8 mouse cellular contexts compared by ENCODE assay signal in genomic region chr7:3262789-3263188, GRCm38 (mm10). TPM values are rescaled to one million over a fixed set of nuclear protein-coding genes. Genes with fewer than 3 reads are reported as not detected.
DNase-seq lines count a peak whose midpoint lies in the region; ATAC-seq and TF ChIP-seq lines count a peak whose summit lies in the region.

No protein-coding gene starts in this region.

- peak; percentile 54; the same call in 1 of the 2 replicates for TF ChIP-seq CTCF in brain, embryonic 14.5 days (IDR thresholded peaks at IDR 0.05; ENCODE audit: borderline replicate concordance, extremely low read depth, insufficient read depth, insufficient read length)
- TF ChIP-seq CTCF in liver, embryonic 14.5 days (IDR thresholded peaks at IDR 0.05; ENCODE audit: low read depth): peak; percentile 77

- H3K27ac ChIP-seq in forebrain, embryonic 11.5 days (ENCODE audit: low read depth, low read length): no peak overlapping the region
- H3K27ac ChIP-seq in forebrain, embryonic 13.5 days: no peak overlapping the region
- no peak overlapping the region for H3K27ac ChIP-seq in midbrain, embryonic 14.5 days (replicated peaks; ENCODE audit: low read depth, low read length)
- no peak overlapping the region for H3K27ac ChIP-seq in midbrain, embryonic 16.5 days (ENCODE audit: low read length)
- H3K27ac ChIP-seq in liver, embryonic 14.5 days: no peak overlapping the region

- no peak for TF ChIP-seq EP300 in liver, embryonic 14.5 days (IDR thresholded peaks at IDR 0.05; ENCODE audit: low read depth)

- peak; percentile 62 for DNase-seq in forebrain, embryonic 11.5 days (ENCODE audit: low spot score)
- DNase-seq in midbrain, embryonic 14.5 days: peak; percentile 46
- peak; percentile 42 for DNase-seq in brain, embryonic 14.5 days (ENCODE audit: low read depth)
- no peak for DNase-seq in liver, embryonic 14.5 days (ENCODE audit: low read depth in 3 of 3, low spot score in 3 of 3)
- DNase-seq in thymus, postnatal 36 days: peak; percentile 10 to 21
- no peak for DNase-seq in frontal cortex, postnatal 25 days (ENCODE audit: low spot score in 2 of 2)

- H3K9me3 ChIP-seq in forebrain, embryonic 11.5 days (ENCODE audit: control insufficient read depth, low read length): no peaks in the 10 kb centered on the region
- no peaks in the 10 kb centered on the region for H3K9me3 ChIP-seq in forebrain, embryonic 13.5 days (replicated peaks)
- no peaks in the 10 kb centered on the region for H3K9me3 ChIP-seq in midbrain, embryonic 14.5 days (ENCODE audit: control insufficient read depth, low read length)
- H3K9me3 ChIP-seq in midbrain, embryonic 16.5 days (replicated peaks; ENCODE audit: control insufficient read depth, low read length, poor library complexity, severe bottlenecking): no peaks in the 10 kb centered on the region
- H3K9me3 ChIP-seq in liver, embryonic 14.5 days (ENCODE audit: control insufficient read depth, low read length): no peaks in the 10 kb centered on the region

- no peak for ATAC-seq in forebrain, embryonic 11.5 days (replicated peaks; ENCODE audit: low FRiP score)
- no peak for ATAC-seq in forebrain, embryonic 13.5 days
- no peak for ATAC-seq in midbrain, embryonic 14.5 days (ENCODE audit: low FRiP score, low TSS enrichment)
- ATAC-seq in midbrain, embryonic 16.5 days: no peak
- no peak for ATAC-seq in liver, embryonic 14.5 days (ENCODE audit: insufficient read depth)

- H3K4me3 ChIP-seq in forebrain, embryonic 11.5 days (ENCODE audit: low read depth, low read length): no peak overlapping the region
- H3K4me3 ChIP-seq in forebrain, embryonic 13.5 days: no peak overlapping the region
- H3K4me3 ChIP-seq in midbrain, embryonic 14.5 days (replicated peaks; ENCODE audit: low read depth, low read length): no peak overlapping the region
- no peak overlapping the region for H3K4me3 ChIP-seq in midbrain, embryonic 16.5 days (ENCODE audit: low read depth, low read length)
- no peak overlapping the region for H3K4me3 ChIP-seq in liver, embryonic 14.5 days (ENCODE audit: insufficient read depth in 1 of 2, low read depth in 2 of 2, low read length in 2 of 2)

- H3K4me2 ChIP-seq in forebrain, embryonic 11.5 days (ENCODE audit: low read depth, low read length, severe bottlenecking): no peak overlapping the region
- no peak overlapping the region for H3K4me2 ChIP-seq in forebrain, embryonic 13.5 days
- no peak overlapping the region for H3K4me2 ChIP-seq in midbrain, embryonic 14.5 days (ENCODE audit: low read length)
- no peak overlapping the region for H3K4me2 ChIP-seq in midbrain, embryonic 16.5 days (ENCODE audit: low read length)
- H3K4me2 ChIP-seq in liver, embryonic 14.5 days (ENCODE audit: low read depth): no peak overlapping the region

- no peaks in the 10 kb centered on the region for H3K4me1 ChIP-seq in forebrain, embryonic 11.5 days (replicated peaks; ENCODE audit: control insufficient read depth, insufficient read depth, low read length)
- H3K4me1 ChIP-seq in forebrain, embryonic 13.5 days: no peaks in the 10 kb centered on the region
- no peaks in the 10 kb centered on the region for H3K4me1 ChIP-seq in midbrain, embryonic 14.5 days (ENCODE audit: control insufficient read depth, insufficient read depth, low read length)
- no peaks in the 10 kb centered on the region for H3K4me1 ChIP-seq in midbrain, embryonic 16.5 days (ENCODE audit: control insufficient read depth, insufficient read depth, low read length)
- H3K4me1 ChIP-seq in liver, embryonic 14.5 days (replicated peaks; ENCODE audit: control insufficient read depth in 2 of 2, insufficient read depth in 2 of 2, low read length in 1 of 2): no peaks in the 10 kb centered on the region

- no peaks in the 10 kb centered on the region for H3K36me3 ChIP-seq in forebrain, embryonic 11.5 days (ENCODE audit: control insufficient read depth, insufficient read depth, low read length)
- no peaks in the 10 kb centered on the region for H3K36me3 ChIP-seq in forebrain, embryonic 13.5 days (ENCODE audit: poor library complexity, severe bottlenecking)
- no peaks in the 10 kb centered on the region for H3K36me3 ChIP-seq in midbrain, embryonic 14.5 days (ENCODE audit: control insufficient read depth, insufficient read depth, low read length)
- H3K36me3 ChIP-seq in midbrain, embryonic 16.5 days (ENCODE audit: control insufficient read depth, insufficient read depth, low read length): no peaks in the 10 kb centered on the region
- H3K36me3 ChIP-seq in liver, embryonic 14.5 days (replicated peaks; ENCODE audit: control insufficient read depth, insufficient read depth, low read depth): no peaks in the 10 kb centered on the region

- no peak overlapping the region for H3K9ac ChIP-seq in forebrain, embryonic 11.5 days (ENCODE audit: low read length)
- no peak overlapping the region for H3K9ac ChIP-seq in forebrain, embryonic 13.5 days
- no peak overlapping the region for H3K9ac ChIP-seq in midbrain, embryonic 14.5 days (replicated peaks; ENCODE audit: low read length)
- no peak overlapping the region for H3K9ac ChIP-seq in midbrain, embryonic 16.5 days (ENCODE audit: low read depth, low read length)
- no peak overlapping the region for H3K9ac ChIP-seq in liver, embryonic 14.5 days (replicated peaks)

- TF ChIP-seq POLR2A in brain, embryonic 14.5 days (IDR thresholded peaks at IDR 0.05; ENCODE audit: borderline replicate concordance, extremely low read depth, insufficient read depth, insufficient read length, poor library complexity, severe bottlenecking): no peak

- H3K27me3 ChIP-seq in forebrain, embryonic 11.5 days (ENCODE audit: control insufficient read depth, insufficient read depth, low read length): no peaks in the 10 kb centered on the region
- peaks cover 4% of the 10 kb centered on the region; the same call in 1 of the 2 replicates for H3K27me3 ChIP-seq in forebrain, embryonic 13.5 days
- no peaks in the 10 kb centered on the region for H3K27me3 ChIP-seq in midbrain, embryonic 14.5 days (ENCODE audit: control insufficient read depth, insufficient read depth, low read length)
- H3K27me3 ChIP-seq in midbrain, embryonic 16.5 days (ENCODE audit: control insufficient read depth, insufficient read depth, low read depth, low read length): peaks cover 3% of the 10 kb centered on the region; the same call in 1 of the 2 replicates
- peaks cover 5% of the 10 kb centered on the region; the same call in 1 of the 2 replicates for H3K27me3 ChIP-seq in liver, embryonic 14.5 days (ENCODE audit: control insufficient read depth, insufficient read depth, low read length)

- 42% methylated on average over 2 of the region's 2 CpGs for WGBS in forebrain, embryonic 11.5 days
- WGBS in forebrain, embryonic 13.5 days: 39% methylated on average over 2 of the region's 2 CpGs
- WGBS in midbrain, embryonic 14.5 days: 36% methylated on average over 2 of the region's 2 CpGs
- 38% methylated on average over 2 of the region's 2 CpGs for WGBS in midbrain, embryonic 16.5 days
- WGBS in liver, embryonic 14.5 days (ENCODE audit: insufficient replicate concordance): 15% methylated on average over 2 of the region's 2 CpGs

RNA-seq across cellular contexts. Expression of gene Nlrp12, which starts 13.2 kb away (rescaled TPM):
- not detected in 2 replicates for polyA plus RNA-seq in forebrain, embryonic 11.5 days (2014; fragmentation: Nextera tagmentation; extraction: Ambion mirVana)
- polyA plus RNA-seq in forebrain, embryonic 13.5 days (2015; fragmentation: Nextera tagmentation; extraction: Ambion mirVana): not detected in 2 replicates
- polyA plus RNA-seq in midbrain, embryonic 14.5 days (2014; fragmentation: Nextera tagmentation; extraction: Ambion mirVana): not detected in 2 replicates
- 0.10 TPM in 1 of 2 replicates, not detected in the other for polyA plus RNA-seq in midbrain, embryonic 16.5 days (2015; fragmentation: Nextera tagmentation; extraction: Ambion mirVana)
- polyA plus RNA-seq in brain, embryonic 14.5 days (2012; rRNA removed): not detected in 2 replicates
- polyA plus RNA-seq in liver, embryonic 14.5 days (2012; rRNA removed): 0.02 and 0.04 TPM in 2 replicates
- 0.05 and 0.08 TPM in 2 replicates for polyA plus RNA-seq in liver, embryonic 14.5 days (2014; fragmentation: Nextera tagmentation; extraction: Ambion mirVana)

RNA-seq across cellular contexts. Expression of gene Myadm, which starts 26.1 kb away (rescaled TPM):
- polyA plus RNA-seq in forebrain, embryonic 11.5 days (2014; fragmentation: Nextera tagmentation; extraction: Ambion mirVana): 29.1 and 36.2 TPM in 2 replicates
- polyA plus RNA-seq in forebrain, embryonic 13.5 days (2015; fragmentation: Nextera tagmentation; extraction: Ambion mirVana): 14.6 and 16.3 TPM in 2 replicates
- 23.0 and 30.1 TPM in 2 replicates for polyA plus RNA-seq in midbrain, embryonic 14.5 days (2014; fragmentation: Nextera tagmentation; extraction: Ambion mirVana)
- polyA plus RNA-seq in midbrain, embryonic 16.5 days (2015; fragmentation: Nextera tagmentation; extraction: Ambion mirVana): 32.7 and 36.4 TPM in 2 replicates
- 55.6 and 62.7 TPM in 2 replicates for polyA plus RNA-seq in brain, embryonic 14.5 days (2012; rRNA removed)
- polyA plus RNA-seq in liver, embryonic 14.5 days (2012; rRNA removed): 21.5 and 27.0 TPM in 2 replicates
- 23.1 and 24.9 TPM in 2 replicates for polyA plus RNA-seq in liver, embryonic 14.5 days (2014; fragmentation: Nextera tagmentation; extraction: Ambion mirVana)

RNA-seq across cellular contexts. Expression of gene Prkcg, which starts 26.2 kb away (rescaled TPM):
- polyA plus RNA-seq in forebrain, embryonic 11.5 days (2014; fragmentation: Nextera tagmentation; extraction: Ambion mirVana): 0.99 and 1.0 TPM in 2 replicates
- polyA plus RNA-seq in forebrain, embryonic 13.5 days (2015; fragmentation: Nextera tagmentation; extraction: Ambion mirVana): 0.62 and 0.77 TPM in 2 replicates
- 1.3 and 1.6 TPM in 2 replicates for polyA plus RNA-seq in midbrain, embryonic 14.5 days (2014; fragmentation: Nextera tagmentation; extraction: Ambion mirVana)
- polyA plus RNA-seq in midbrain, embryonic 16.5 days (2015; fragmentation: Nextera tagmentation; extraction: Ambion mirVana): 3.3 and 3.8 TPM in 2 replicates
- 4.0 and 5.6 TPM in 2 replicates for polyA plus RNA-seq in brain, embryonic 14.5 days (2012; rRNA removed)
- polyA plus RNA-seq in liver, embryonic 14.5 days (2012; rRNA removed): 0.05 and 0.06 TPM in 2 replicates
- polyA plus RNA-seq in liver, embryonic 14.5 days (2014; fragmentation: Nextera tagmentation; extraction: Ambion mirVana): not detected in 2 replicates

Comparison
In these comparisons a context has a peak if more than half of its experiments do, and no peak if none do; other contexts are left out.
1. DNase-seq: peak in forebrain, embryonic 11.5 days (single experiment), midbrain, embryonic 14.5 days (single experiment), brain, embryonic 14.5 days (single experiment) and thymus, postnatal 36 days (2 of 2); none in liver, embryonic 14.5 days (0 of 3) and frontal cortex, postnatal 25 days (0 of 2).